Mouse (Mus musculus): Measurements from ENCODE around the gene Rrp12.
"Not testable (repeated sequence)": the region's sequence is repeated elsewhere in the genome, so short reads cannot be mapped to it uniquely, and the experiment has no call there.

The Rrp12 gene

DNA sequence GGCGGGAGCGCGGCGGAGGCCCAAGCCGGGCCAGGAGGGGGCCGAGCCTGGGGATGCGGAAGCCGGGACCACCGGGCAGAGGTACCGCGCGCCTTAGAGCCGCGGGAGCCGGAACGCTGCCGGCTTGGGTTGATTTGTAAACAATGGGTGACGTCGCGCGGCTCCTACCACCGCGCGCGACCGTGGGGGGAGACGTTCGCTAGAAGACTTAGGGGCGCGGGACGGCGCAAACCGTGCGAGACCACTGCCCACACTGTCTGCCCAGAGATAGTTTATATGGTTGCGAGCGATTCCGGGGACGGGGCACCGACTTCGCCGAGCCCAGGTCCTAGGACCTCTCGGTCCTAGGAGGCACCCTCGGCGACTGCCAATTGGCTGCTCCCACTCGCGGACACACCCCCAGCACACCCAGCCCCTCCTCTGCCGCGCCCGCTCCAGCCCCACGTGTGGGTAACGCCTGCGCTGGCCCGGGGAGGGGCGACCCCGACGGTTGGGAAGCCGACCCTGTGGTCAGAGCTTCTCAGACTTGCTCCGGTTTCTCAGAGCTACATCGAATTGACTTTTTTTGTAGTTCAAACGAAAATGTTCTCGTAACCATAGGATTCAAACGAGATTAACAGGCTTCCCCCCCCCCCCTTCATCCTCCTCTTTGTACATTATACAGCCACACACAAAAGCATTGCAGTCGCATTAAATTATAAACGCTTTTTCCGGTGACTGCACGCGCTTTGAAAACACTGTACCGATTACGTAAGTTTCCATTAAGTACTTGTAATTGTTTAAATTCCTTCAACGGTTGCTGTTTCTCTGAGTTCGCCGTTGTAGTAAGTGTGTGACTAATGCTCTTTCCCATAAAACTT lies 47.8 kb downstream of the Rrp12 start, which contains the start of gene Frat2:
Gene Frat2, minus strand, starts transcription at position 141 of the 860 bp plus-strand sequence.
- DNase-seq (ENCODE audit: low read depth): peak; percentile 58

DNA sequence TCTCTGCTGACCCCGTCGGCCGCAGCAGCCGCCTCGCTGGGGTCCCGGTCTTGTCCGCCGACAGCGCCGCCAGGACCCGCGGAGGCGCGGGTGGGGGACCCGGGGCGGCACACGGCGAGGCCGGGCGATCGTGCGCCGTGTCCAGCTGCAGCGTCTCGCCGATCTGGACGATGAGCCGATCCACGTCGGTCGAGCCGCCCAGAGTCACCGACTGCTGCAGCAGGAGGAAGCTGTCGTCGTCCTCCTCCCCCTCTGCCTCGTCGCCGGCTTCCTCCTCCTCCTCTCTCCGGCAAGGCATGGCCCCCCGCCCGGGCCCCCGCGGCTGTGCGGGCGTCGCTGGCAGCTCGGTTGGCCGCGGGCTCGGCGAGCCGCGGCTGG lies 48.4 kb downstream of the Rrp12 start:
- DNase-seq (ENCODE audit: low read depth): not testable (repeated sequence)

GRCm38 (mm10) chr19:41847091-41847581 lies 48.8 kb downstream of the Rrp12 start:
- DNase-seq (ENCODE audit: low read depth): no peak

GRCm38 (mm10) chr19:41846366-41847090 lies 49.4 kb downstream of the Rrp12 start:
- no peak for DNase-seq (ENCODE audit: low read depth)

- DNase-seq (ENCODE audit: low read depth): no peak
Measured at GRCm38 (mm10) chr19:41844345-41844744, 51.6 kb downstream of the Rrp12 start.

- DNase-seq (ENCODE audit: low read depth): no peak
Measured at GRCm38 (mm10) chr19:41842706-41843105, 53.3 kb downstream of the Rrp12 start.

- DNase-seq (ENCODE audit: low read depth): no peak
Measured at GRCm38 (mm10) chr19:41842196-41842595, 53.8 kb downstream of the Rrp12 start.

DNA sequence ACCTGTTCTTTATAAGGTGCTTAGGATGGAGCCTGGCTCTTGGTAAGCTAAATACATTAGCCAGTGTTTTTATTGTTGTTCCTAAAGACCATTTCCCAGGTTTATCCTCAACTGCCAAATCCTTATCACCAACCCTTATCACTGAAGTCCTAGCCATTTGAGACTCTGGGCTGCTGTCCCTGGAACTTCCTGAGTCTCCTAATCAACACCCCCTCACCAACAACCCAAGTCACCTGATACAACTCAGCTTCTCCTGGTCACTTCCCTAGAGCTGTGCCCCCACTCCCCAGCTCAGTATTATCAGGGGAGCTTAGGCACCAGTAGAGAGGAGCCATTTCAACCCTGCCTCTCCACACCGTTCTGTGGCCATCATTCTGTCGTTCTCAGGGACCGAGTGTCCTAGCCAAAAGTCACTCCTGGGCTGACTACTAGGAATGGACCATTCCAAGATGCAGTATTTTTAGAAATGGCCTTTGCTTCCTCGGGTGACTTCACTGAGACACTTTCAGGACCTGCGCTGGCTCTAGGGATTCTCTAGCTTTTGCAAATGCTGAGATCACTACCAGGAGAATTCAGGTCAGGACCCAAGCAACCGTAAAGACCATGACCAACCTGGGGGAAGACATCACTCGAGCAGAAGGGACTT lies 54.7 kb downstream of the Rrp12 start:
- no peak for DNase-seq (ENCODE audit: low read depth)

GRCm38 (mm10) chr19:41839685-41840084 lies 56.3 kb downstream of the Rrp12 start:
- no peak for DNase-seq (ENCODE audit: low read depth)

- DNase-seq (ENCODE audit: low read depth): no peak
Measured at GRCm38 (mm10) chr19:41838808-41839207, 57.2 kb downstream of the Rrp12 start.

- no peak for DNase-seq (ENCODE audit: low read depth)
Measured at GRCm38 (mm10) chr19:41837917-41838261, 58.1 kb downstream of the Rrp12 start.

DNA sequence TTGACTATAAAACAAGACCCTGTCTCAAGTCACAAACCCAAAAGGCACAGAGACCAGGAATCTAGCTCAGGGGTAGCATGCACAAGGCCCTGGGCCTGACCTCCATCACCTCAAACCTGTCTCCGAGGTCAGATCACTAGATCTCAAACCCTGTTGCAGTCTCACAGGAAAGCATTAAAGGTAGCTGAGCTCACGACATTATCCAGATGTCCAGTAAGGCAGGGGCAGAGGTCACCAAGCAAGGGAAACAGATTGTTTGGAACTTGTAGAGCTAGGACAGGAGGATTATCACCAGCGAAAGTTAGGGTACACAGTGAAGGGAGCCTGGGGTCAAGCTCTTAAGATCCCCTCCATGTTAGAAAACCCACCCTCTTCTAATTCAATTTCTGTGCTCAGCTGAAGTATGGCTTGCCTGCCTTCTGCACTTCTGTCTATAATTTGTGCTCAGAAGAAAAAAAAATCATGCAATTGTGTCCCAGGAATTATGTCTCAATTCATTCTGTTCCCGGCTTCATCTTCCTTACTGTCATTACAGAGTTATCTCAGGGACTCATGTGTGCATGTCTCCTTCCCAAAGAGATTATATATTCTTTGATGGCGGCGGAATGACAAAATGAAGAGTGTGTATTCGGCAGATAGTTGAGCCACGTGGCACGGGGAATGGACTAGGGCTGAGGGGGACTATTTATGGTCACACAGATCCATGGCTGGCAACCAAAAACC lies 58.6 kb downstream of the Rrp12 start:
- DNase-seq (ENCODE audit: low read depth): no peak

DNA sequence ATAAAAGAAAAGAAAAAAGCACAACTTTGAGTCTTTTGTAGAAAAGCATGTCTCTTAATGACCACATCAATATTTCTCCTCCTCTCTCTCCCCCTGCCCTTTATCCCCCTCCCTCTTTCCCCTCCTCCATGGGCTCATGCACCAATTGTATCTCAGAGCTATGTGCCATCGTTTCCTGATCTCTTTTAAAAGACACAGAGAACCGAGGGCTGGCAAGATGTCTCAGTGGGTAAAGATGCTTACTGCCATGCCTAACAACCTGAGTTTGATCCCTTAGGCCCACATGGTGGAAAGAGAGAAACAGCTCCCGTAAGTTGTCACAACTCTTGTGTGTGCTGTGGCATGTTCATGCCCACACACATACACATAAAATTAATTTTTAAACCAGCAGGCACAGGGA lies 59.3 kb downstream of the Rrp12 start:
- no peak for DNase-seq (ENCODE audit: low read depth)

DNA sequence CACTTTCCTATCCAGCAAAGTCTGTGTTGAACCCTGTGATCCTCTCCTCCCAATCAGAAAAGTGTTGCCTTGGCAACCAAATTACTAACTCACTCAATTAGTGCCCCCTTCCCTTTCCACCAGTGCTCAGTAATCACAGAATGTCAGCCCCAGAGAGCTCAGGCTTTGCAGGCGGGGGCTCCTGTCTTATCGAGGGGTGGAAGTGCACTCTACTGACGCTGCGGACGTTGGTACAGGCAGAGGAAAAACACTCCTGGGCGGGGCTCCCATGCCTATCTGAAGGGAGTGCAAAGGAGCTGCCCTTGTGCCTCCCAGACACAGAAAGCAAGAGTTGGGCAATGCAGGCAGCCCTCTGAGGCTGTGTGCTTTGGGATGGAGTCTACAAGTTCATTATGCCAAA lies 60.2 kb downstream of the Rrp12 start:
- DNase-seq (ENCODE audit: low read depth): no peak

DNA sequence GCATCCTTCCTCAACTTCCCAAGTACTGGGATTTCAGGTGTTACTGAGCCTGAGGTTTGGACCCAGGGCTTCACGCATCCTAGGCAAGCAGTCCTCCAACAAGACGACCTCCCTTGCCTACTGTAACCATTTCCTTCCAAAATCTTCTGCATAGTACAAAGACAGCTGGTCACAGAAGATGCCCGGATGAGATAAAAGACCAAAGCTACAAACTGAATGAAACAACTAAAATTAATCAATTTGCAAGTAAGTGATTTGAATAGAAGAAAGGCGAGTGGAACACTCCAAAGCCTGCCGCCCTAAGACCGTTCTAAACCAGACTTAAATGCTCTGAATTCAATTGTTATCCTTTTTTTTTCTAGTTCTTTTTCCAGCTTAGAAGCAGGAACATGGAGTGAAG lies 60.6 kb downstream of the Rrp12 start:
- DNase-seq (ENCODE audit: low read depth): no peak

DNA sequence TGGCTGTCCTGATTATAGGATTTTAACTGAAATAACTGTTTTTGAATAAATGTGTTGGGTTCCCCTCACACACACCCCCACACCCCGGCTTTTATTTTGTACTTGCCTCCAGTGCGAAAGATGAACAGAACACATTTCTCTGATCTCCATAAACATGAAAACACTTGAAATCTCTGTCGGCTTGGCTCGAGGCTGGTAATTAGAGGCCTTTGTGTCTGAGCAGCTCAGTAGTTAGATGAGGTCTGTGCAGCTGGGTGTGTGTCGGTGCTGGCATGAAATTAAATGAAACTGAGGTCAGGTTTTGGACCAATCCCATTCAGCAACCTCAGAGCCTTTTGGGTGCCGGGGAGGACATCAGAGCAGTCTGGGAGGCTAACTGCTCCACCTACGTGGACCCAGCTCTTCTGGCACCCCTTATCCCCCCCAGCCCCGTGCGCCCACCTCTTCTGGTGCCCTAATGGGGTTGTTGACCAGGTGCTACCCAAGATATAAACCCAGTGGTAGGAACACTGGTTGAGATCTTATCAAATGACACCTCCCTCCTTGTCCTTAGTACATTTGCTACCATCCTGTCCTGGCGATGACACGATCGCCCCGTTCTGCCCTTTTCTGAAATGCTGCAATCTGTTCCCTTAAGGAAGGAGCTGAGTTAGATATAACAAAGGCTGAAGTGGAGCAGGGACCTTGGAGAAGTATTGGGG lies 63.3 kb downstream of the Rrp12 start:
- no peak for DNase-seq (ENCODE audit: low read depth)

DNA sequence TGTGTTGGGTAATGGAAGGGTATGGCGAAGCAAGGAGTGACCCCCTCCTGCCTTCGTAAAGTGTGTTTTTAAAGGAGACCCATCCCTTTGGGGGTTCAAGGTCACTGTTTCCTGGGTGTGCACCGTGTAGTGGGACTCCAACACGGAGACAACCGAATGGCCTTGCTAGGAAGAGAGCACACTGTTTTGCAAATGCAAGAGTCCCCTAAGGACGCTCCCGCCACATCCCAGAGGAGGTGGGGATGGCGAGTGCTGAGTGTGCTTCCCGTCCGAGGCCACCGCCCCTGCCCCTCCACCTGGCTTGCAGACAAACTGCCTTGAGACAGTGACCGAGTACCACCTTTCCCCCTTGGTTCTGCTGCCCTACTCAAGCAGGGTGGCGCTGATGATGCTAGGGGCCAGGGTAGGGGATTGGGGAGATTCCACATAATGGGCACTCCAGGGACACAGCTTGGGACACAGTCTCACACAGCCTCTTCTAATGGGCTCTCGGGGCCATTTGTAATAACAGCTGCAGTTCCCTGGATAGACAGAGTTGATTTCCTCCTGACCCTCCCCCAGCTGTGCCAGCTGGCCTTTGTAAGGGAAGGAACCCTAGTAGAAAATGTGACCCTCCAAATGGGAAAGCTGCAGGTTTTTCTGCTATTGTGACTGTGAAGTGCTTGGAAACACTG lies 64.1 kb downstream of the Rrp12 start:
- no peak for DNase-seq (ENCODE audit: low read depth)

- DNase-seq (ENCODE audit: low read depth): no peak
Measured at GRCm38 (mm10) chr19:41831101-41831570, 64.8 kb downstream of the Rrp12 start.

GRCm38 (mm10) chr19:41830106-41831031 lies 65.6 kb downstream of the Rrp12 start:
- DNase-seq (ENCODE audit: low read depth): no peak

Data from fibroblast of lung, adult 2 months (primary cell).